Mouse (Mus musculus) lung, postnatal 0 days (tissue): ENCODE measurements around the gene Nod1.

ENCODE experiments used
- CTCF ChIP-seq: IDR thresholded peaks from 2 replicates; pipeline ENCODE4 v1.5.1; 2016; ENCODE audit warnings: antibody characterized with exemption, mild to moderate bottlenecking
- EP300 ChIP-seq: IDR thresholded peaks from 2 replicates; pipeline ENCODE4 v1.6.1; 2016; ENCODE audit warnings: antibody characterized with exemption, mild to moderate bottlenecking, control low read depth

DNA sequence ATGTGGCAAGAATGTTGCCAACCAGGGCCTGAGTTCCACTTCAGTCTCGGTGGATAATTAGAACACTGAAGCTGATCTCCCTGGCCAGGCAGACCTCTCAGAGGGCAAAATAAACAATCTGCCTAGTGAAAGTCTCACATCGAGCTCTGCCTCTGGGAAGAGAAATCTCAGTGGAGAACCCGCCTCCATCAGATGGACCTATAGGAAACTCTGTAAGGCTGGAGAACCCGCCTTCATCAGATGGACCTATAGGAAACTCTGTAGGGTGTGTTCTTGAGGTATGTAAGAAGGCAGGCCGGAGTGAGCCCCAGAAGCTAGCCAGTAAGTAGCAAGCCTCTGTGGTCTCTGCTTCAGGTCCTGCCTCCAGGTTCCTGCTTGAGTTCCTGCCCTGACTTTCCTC, 37.5 kb downstream of the Nod1 start:
- TF ChIP-seq EP300 = no peak
- no peak for TF ChIP-seq CTCF
